Mouse (Mus musculus) ES-Bruce4 (cell line): ENCODE measurements around the gene Med28. TPM values are rescaled to one million over a fixed set of nuclear protein-coding genes. Genes with fewer than 3 reads are reported as not detected.

Experiments
- H3K27ac ChIP-seq: 2 replicates; pipeline ENCODE4 v1.5.1; 2012; ENCODE audit warnings: low read length, inconsistent platforms; ENCODE audit not compliant: insufficient read depth
- H3K27me3 ChIP-seq: 2 replicates; pipeline ENCODE4 v1.6.1; 2012; ENCODE audit warnings: mild to moderate bottlenecking, low read length, inconsistent platforms; ENCODE audit not compliant: control insufficient read depth, poor library complexity, insufficient read depth, severe bottlenecking
- H3K36me3 ChIP-seq: 2 replicates; pipeline ENCODE4 v1.6.1; 2012; ENCODE audit warnings: inconsistent platforms, mild to moderate bottlenecking, low read length, moderate library complexity; ENCODE audit not compliant: control insufficient read depth, poor library complexity, insufficient read depth, severe bottlenecking
- H3K4me1 ChIP-seq: one replicate; pipeline ENCODE4 v1.8.1; 2011; ENCODE audit warnings: low read length; ENCODE audit not compliant: control insufficient read depth, insufficient read depth
- H3K4me3 ChIP-seq: 2 replicates; pipeline ENCODE4 v1.5.1; 2011; ENCODE audit warnings: low read depth, mild to moderate bottlenecking, low read length
- H3K9ac ChIP-seq: 2 replicates; pipeline ENCODE4 v1.6.1; 2012; ENCODE audit warnings: low read depth, mild to moderate bottlenecking, inconsistent platforms; ENCODE audit not compliant: poor library complexity, severe bottlenecking
- H3K9me3 ChIP-seq: replicated peaks from 2 replicates; pipeline ENCODE4 v1.6.1; 2012; ENCODE audit warnings: mild to moderate bottlenecking, low read length, inconsistent platforms; ENCODE audit not compliant: control insufficient read depth, poor library complexity, insufficient read depth, severe bottlenecking
- CTCF ChIP-seq: IDR thresholded peaks from one replicate; pipeline ENCODE4 v1.8.1; 2011; ENCODE audit warnings: low read depth, low read length
- EP300 ChIP-seq: IDR thresholded peaks from 2 replicates; pipeline ENCODE4 v1.6.1; 2011; ENCODE audit warnings: low read depth, low read length; ENCODE audit not compliant: insufficient read depth
- POLR2A ChIP-seq: IDR thresholded peaks from one replicate; pipeline ENCODE4 v1.8.1; 2011; ENCODE audit warnings: low read length; ENCODE audit not compliant: insufficient read depth
- polyA plus RNA-seq: library from polyadenylated mRNA; stranded (reverse); fragments of >200 nt; gene quantifications from 2 replicates; pipeline ENCODE4 v1.2.4, GENCODE M21; 2011; ENCODE audit warnings: low read depth; ENCODE audit not compliant: missing spikeins, insufficient read depth, insufficient read length

The Med28 gene
- polyA plus RNA-seq: 57.9 and 67.8 TPM in 2 replicates

GRCm38 (mm10) chr5:45519960-45520808 lies at the start of gene Med28:
TSS of gene Med28 (plus strand) at chr5:45520229.
- H3K27ac ChIP-seq: peak within 1 kb of the TSS; percentile 33
- H3K4me1 ChIP-seq: no peaks in the 10 kb centered on the region
- no peaks in the 10 kb centered on the region for H3K27me3 ChIP-seq
- H3K9me3 ChIP-seq: no peaks in the 10 kb centered on the region
- peak within 1 kb of the TSS; percentile 98 for H3K4me3 ChIP-seq
- TF ChIP-seq EP300 (0 out of 2 replicates have a peak, but pooled peaks have one; percentile 23), CTCF (no peak), POLR2A (no peak)
- H3K9ac ChIP-seq: peak within 1 kb of the TSS; percentile 87
- peaks cover 25% of the 10 kb centered on the region for H3K36me3 ChIP-seq

- TF ChIP-seq CTCF (no peak), POLR2A (no peak), EP300 (no peak)
- H3K4me1 ChIP-seq: no peaks in the 10 kb centered on the region
These were observed 47.1 kb upstream of the Med28 start for GRCm38 (mm10) chr5:45472880-45473450.

GRCm38 (mm10) chr5:45473521-45473920 lies 46.5 kb upstream of the Med28 start:
- no peaks in the 10 kb centered on the region for H3K36me3 ChIP-seq
- H3K27me3 ChIP-seq: no peaks in the 10 kb centered on the region; the same call in 1 of the 2 replicates
- TF ChIP-seq EP300 (no peak), POLR2A (no peak), CTCF (no peak)
- H3K27ac ChIP-seq: no peak overlapping the region
- H3K4me3 ChIP-seq: no peak overlapping the region
- no peaks in the 10 kb centered on the region for H3K4me1 ChIP-seq
- no peak overlapping the region for H3K9ac ChIP-seq
- no peaks in the 10 kb centered on the region for H3K9me3 ChIP-seq

More at GRCm38 (mm10) chr5:45472880-45473450, 47.1 kb upstream of the Med28 start:
- H3K9ac ChIP-seq: no peak overlapping the region
- no peaks in the 10 kb centered on the region for H3K9me3 ChIP-seq
- H3K4me3 ChIP-seq: no peak overlapping the region
- H3K36me3 ChIP-seq: no peaks in the 10 kb centered on the region
- no peaks in the 10 kb centered on the region; the same call in 1 of the 2 replicates for H3K27me3 ChIP-seq
- no peak overlapping the region for H3K27ac ChIP-seq

GRCm38 (mm10) chr5:45474215-45474614 lies 45.8 kb upstream of the Med28 start:
- no peaks in the 10 kb centered on the region for H3K4me1 ChIP-seq
- no peaks in the 10 kb centered on the region for H3K9me3 ChIP-seq
- H3K4me3 ChIP-seq: no peak overlapping the region
- H3K9ac ChIP-seq: no peak overlapping the region
- no peaks in the 10 kb centered on the region for H3K36me3 ChIP-seq
- no peak overlapping the region for H3K27ac ChIP-seq
- H3K27me3 ChIP-seq: no peaks in the 10 kb centered on the region; the same call in 1 of the 2 replicates
- TF ChIP-seq CTCF: peak; percentile 14
- TF ChIP-seq POLR2A: no peak
- TF ChIP-seq EP300: no peak

- no peak overlapping the region for H3K4me3 ChIP-seq
- no peak overlapping the region for H3K9ac ChIP-seq
- TF ChIP-seq POLR2A: no peak
- no peak for TF ChIP-seq CTCF
- no peak for TF ChIP-seq EP300
- no peaks in the 10 kb centered on the region for H3K4me1 ChIP-seq
- H3K27ac ChIP-seq: no peak overlapping the region
- H3K9me3 ChIP-seq: no peaks in the 10 kb centered on the region
- H3K36me3 ChIP-seq: no peaks in the 10 kb centered on the region
- H3K27me3 ChIP-seq: no peaks in the 10 kb centered on the region; the same call in 1 of the 2 replicates
These were observed 45.3 kb upstream of the Med28 start for GRCm38 (mm10) chr5:45474758-45475157.

GRCm38 (mm10) chr5:45475771-45476170 lies 44.3 kb upstream of the Med28 start:
- H3K36me3 ChIP-seq: no peaks in the 10 kb centered on the region
- H3K27me3 ChIP-seq: no peaks in the 10 kb centered on the region; the same call in 1 of the 2 replicates
- TF ChIP-seq EP300: no peak
- no peak for TF ChIP-seq CTCF
- no peak for TF ChIP-seq POLR2A
- no peak overlapping the region for H3K4me3 ChIP-seq
- no peak overlapping the region for H3K9ac ChIP-seq
- no peaks in the 10 kb centered on the region for H3K4me1 ChIP-seq
- no peak overlapping the region for H3K27ac ChIP-seq
- no peaks in the 10 kb centered on the region for H3K9me3 ChIP-seq
